13 mouse cellular contexts compared by ENCODE assay signal in the genomic region with DNA sequence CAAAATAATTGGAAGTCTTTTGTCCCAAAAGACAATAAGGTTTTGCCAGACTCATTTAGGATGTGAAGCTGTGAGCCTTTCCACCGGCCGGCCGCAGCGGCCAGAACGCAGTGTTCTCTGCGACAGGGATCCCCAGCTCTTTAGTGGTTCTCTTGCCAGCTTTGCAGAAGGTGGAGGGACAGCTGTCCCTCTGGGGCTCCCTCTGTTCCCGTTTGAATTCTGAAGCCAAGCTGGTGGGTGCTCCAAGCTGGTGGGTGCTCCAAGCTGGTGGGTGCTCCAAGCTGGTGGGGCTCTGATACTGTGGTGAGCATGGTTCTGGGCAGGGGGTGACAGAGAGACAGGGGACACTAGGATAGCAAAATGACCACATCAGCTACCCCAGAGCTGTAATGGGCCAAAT. TPM values are rescaled to one million over a fixed set of nuclear protein-coding genes. Genes with fewer than 3 reads are reported as not detected.
DNase-seq lines count a peak whose midpoint lies in the region; ATAC-seq lines count a peak whose summit lies in the region.
"Had no signal": no experiment of that assay in that cellular context is flagged by ENCODE, and none has a peak within 500 bp of the region (broad histone marks: within the 10 kb centered on the region; RNA-seq: fewer than 3 reads in every experiment).

No protein-coding gene starts in this region.

- peaks cover 16% of the 10 kb centered on the region for H3K4me1 ChIP-seq in heart, embryonic 15.5 days (replicated peaks)
- peaks cover 31% of the 10 kb centered on the region for H3K4me1 ChIP-seq in midbrain, embryonic 10.5 days
- peaks cover 13% of the 10 kb centered on the region for H3K4me1 ChIP-seq in midbrain, embryonic 15.5 days

- no peak for ATAC-seq in heart, embryonic 15.5 days (replicated peaks; ENCODE audit: insufficient number of reproducible peaks, insufficient read depth, low FRiP score, low read depth)
- no peak for ATAC-seq in midbrain, embryonic 15.5 days (replicated peaks)

- whole genome bisulfite sequencing in heart, embryonic 15.5 days, result 80% methylated on average over 7 of the region's 7 CpGs
- 81% methylated on average over 7 of the region's 7 CpGs for WGBS in midbrain, embryonic 10.5 days
- 57% methylated on average over 7 of the region's 7 CpGs for WGBS in midbrain, embryonic 15.5 days

- no peaks in the 10 kb centered on the region for H3K9me3 ChIP-seq in heart, embryonic 15.5 days (replicated peaks)
- H3K9me3 ChIP-seq in midbrain, embryonic 10.5 days (replicated peaks), result no peaks in the 10 kb centered on the region
- H3K9me3 ChIP-seq in midbrain, embryonic 15.5 days, result no peaks in the 10 kb centered on the region
- H3K9me3 ChIP-seq: embryonic facial prominence, embryonic 12.5 days; lung, embryonic 15.5 days had no signal

- H3K27ac ChIP-seq in heart, embryonic 15.5 days, result 0 out of 2 replicates have a peak overlapping the region, but pooled peaks have one; percentile 16
- H3K27ac ChIP-seq in midbrain, embryonic 10.5 days (replicated peaks), result peak overlapping the region; percentile 47; the same call in 1 of the 2 replicates
- no peak overlapping the region for H3K27ac ChIP-seq in midbrain, embryonic 15.5 days

- no peaks in the 10 kb centered on the region for H3K27me3 ChIP-seq in heart, embryonic 15.5 days
- no peaks in the 10 kb centered on the region; the same call in 1 of the 2 replicates for H3K27me3 ChIP-seq in midbrain, embryonic 10.5 days (ENCODE audit: low read depth, poor library complexity, severe bottlenecking)
- H3K27me3 ChIP-seq in midbrain, embryonic 15.5 days (replicated peaks), result no peaks in the 10 kb centered on the region
- H3K27me3 ChIP-seq: embryonic facial prominence, embryonic 12.5 days; lung, embryonic 15.5 days had no signal

- no peak overlapping the region for H3K4me3 ChIP-seq in heart, embryonic 15.5 days
- no peak overlapping the region for H3K4me3 ChIP-seq in midbrain, embryonic 10.5 days
- no peak overlapping the region for H3K4me3 ChIP-seq in midbrain, embryonic 15.5 days
- H3K4me3 ChIP-seq: embryonic facial prominence, embryonic 12.5 days; lung, embryonic 15.5 days had no signal

- H3K4me2 ChIP-seq in heart, embryonic 15.5 days, result no peak overlapping the region
- no peak overlapping the region for H3K4me2 ChIP-seq in midbrain, embryonic 15.5 days
- H3K4me2 ChIP-seq: embryonic facial prominence, embryonic 12.5 days; lung, embryonic 15.5 days had no signal

- H3K36me3 ChIP-seq in heart, embryonic 15.5 days, result no peaks in the 10 kb centered on the region
- no peaks in the 10 kb centered on the region for H3K36me3 ChIP-seq in midbrain, embryonic 10.5 days
- no peaks in the 10 kb centered on the region for H3K36me3 ChIP-seq in midbrain, embryonic 15.5 days (replicated peaks)
- H3K36me3 ChIP-seq: embryonic facial prominence, embryonic 12.5 days; lung, embryonic 15.5 days had no signal

- no peak for DNase-seq in heart, postnatal 10 days
- no peak for DNase-seq in midbrain, embryonic 10.5 days (ENCODE audit: low spot score)
- DNase-seq in layer of hippocampus, adult 9-10 months (ENCODE audit: low spot score), result peak; percentile 54
- no peak for DNase-seq in cerebellum, postnatal 10 days
- DNase-seq in right cerebral cortex, postnatal 14 days, result no peak
- DNase-seq: cerebellum, adult 8-10 months; kidney, adult 11 months; midbrain, embryonic 14.5 days; right cerebral cortex, postnatal 25 days had no signal

- no peak overlapping the region for H3K9ac ChIP-seq in heart, embryonic 15.5 days
- no peak overlapping the region for H3K9ac ChIP-seq in midbrain, embryonic 15.5 days
- H3K9ac ChIP-seq: embryonic facial prominence, embryonic 12.5 days; lung, embryonic 15.5 days had no signal

- intact Hi-C loops in heart, postnatal 10 days (cut with DNase I), result no loop called here

RNA-seq across cellular contexts. Expression of gene Disc1, which starts 30.5 kb away (rescaled TPM):
- polyA plus RNA-seq in heart, embryonic 15.5 days (2015; fragmentation: Nextera tagmentation; extraction: Ambion mirVana), result 2.7 and 3.3 TPM in 2 replicates
- 1 to 10 TPM; 4.1 to 4.3 TPM for total RNA-seq in heart, postnatal 10 days (2021)
- 1.4 and 2.0 TPM in 2 replicates for polyA plus RNA-seq in midbrain, embryonic 10.5 days (2016; fragmentation: Nextera tagmentation; extraction: Ambion mirVana)
- polyA plus RNA-seq in midbrain, embryonic 15.5 days (2015; fragmentation: Nextera tagmentation; extraction: Ambion mirVana), result 1.6 TPM in 2 replicates
